Mouse (Mus musculus): ENCODE data around the gene Dock7. TPM values are rescaled to one million over a fixed set of nuclear protein-coding genes. Genes with fewer than 3 reads are reported as not detected.

Dock7 gene
- polyA plus RNA-seq (2017; shearing (Covaris generic)) = not detected

- no peak for ATAC-seq
Measured at GRCm38 (mm10) chr4:99120211-99121122, at the start of gene Dock7. TSS of gene Dock7 (minus strand) at chr4:99120915.

GRCm38 (mm10) chr4:99168869-99169268 is 48.2 kb upstream of the Dock7 start:
- no peak for ATAC-seq

DNA sequence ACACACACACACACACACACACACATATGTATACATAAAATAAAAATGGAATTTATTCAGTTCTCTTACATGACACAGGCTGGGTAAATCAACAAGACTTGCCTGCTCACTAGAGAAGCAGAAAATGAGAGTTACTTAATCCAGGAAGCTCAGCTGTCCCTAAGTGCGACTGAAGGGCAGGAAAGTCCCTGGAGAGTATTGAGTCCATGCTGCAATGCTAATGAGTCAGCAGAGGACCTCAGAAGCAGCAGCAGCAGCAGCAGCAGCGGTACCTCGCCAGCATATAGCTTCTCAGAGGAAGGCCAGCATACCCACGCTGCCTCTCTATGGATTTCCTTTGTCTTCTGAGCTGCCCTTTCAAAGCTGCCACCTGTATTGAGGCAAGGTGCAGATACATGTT is 42.8 kb upstream of the Dock7 start:
- ATAC-seq = no peak

GRCm38 (mm10) chr4:99163001-99163400 is 42.3 kb upstream of the Dock7 start:
- no peak for ATAC-seq

GRCm38 (mm10) chr4:99161457-99161971 is 40.8 kb upstream of the Dock7 start:
- ATAC-seq = no peak

GRCm38 (mm10) chr4:99160899-99161298 is 40.2 kb upstream of the Dock7 start:
- ATAC-seq = no peak

DNA sequence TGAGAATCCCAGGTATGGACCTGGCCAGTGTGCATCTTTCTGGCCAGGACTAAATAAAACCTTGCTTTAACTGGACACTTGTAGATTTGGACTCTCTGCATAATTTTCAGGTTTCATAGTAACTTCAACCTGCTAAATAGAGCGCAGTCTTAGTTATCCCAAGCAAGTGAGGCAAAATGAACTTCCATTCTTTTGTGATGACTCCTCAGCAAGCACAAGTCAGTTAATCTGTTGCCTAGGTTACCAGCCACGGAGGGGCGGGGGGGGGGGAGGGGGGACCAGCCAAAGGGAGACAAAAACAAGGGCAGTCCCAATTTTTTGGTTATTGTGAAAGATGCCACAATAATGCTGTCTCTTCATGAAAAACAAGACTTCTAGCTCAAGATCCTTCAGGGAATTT is 39.7 kb upstream of the Dock7 start:
- no peak for ATAC-seq

DNA sequence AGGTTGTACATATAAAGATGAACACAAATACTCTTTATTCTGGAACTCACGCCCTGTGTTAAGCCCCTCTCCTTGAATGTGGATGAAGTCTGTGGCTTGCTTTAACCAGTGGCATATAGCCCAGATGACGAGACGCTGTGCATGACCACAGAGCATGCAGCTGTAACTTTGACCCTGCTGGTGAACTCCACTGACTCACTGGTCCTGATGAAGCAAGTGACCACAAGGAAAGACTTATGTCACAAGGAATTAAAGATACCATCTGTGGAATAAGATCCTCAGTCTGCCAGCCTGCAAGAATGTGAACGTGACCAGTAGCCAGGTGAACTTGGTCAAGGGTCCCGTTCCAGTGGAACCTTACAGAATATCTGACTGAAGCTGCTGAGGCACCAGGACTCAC is 37.8 kb upstream of the Dock7 start:
- no peak for ATAC-seq

DNA sequence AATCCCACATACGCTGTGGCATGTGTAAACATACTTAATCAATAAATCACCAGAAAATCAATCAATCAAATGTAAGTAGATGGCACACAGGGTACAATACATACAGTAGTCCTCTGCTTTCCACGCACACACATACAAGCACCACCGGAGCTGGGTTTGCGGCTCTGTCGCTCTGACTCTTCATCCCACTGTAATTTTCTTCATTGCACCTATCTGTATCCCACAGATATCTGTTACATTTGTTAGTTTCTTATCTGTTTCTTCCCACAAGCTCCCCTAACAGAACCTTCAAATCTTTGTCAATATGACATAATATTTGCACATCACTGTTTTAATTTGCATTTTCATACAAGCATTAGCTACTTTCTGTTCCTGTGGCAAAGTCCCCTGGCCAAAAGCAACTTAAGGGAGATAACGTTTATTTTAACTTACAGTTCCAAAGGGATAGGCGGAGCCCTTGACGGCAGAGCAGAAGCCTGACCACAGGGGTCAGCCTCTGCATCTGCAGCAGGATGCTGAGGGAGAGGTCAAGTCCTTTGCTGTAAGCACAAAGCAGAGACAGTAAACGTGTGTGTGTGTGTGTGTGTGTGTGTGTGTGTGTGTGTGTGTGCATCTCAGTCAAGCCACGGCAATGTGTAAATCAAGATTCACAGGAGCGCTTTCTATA is 36.1 kb upstream of the Dock7 start:
- no peak for ATAC-seq

- no peak for ATAC-seq
Measured at GRCm38 (mm10) chr4:99151885-99152558, 31.3 kb upstream of the Dock7 start.

DNA sequence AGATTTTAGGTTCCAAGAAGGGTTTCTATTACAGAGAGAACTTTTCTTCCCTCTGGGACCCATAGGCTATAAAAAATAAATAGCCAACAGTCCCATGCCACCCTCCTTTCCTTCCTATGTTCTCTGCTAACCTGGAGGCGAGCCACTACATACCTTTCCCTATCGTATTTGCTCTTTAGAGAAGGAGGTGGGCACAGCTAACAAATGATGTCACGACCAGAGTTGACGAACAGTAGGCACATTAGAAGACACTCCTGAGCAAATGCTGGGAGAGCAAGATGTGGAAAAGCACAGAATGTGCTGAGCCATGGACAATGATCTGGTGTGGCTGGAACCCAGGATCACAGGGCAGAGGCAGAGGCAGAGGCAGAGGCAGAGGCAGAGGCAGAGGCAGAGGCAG is 30.7 kb upstream of the Dock7 start:
- ATAC-seq = no peak

- ATAC-seq = no peak
Measured at GRCm38 (mm10) chr4:99143323-99143722, 22.6 kb upstream of the Dock7 start.

DNA sequence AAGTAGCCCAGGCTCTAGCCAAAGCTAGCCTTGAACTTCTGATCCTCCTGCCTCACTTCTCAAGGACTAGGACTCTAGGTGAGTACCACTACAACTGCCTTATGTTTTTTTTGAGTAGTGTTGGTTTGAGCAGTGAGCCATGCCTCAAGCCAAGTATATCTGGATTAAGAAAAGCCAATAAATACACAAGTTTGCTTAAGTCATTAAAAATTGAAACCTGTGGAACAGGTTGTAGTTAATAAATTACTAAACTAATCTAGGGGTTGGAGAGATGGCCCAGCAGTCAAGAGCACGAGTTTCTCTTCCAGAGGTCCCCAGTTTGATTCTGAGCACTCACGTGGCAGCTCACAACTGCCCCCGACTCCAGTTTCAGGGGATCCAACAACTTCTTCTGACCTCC is 20.9 kb upstream of the Dock7 start:
- no peak for ATAC-seq

- no peak for ATAC-seq
Measured at GRCm38 (mm10) chr4:99141171-99141570, 20.5 kb upstream of the Dock7 start.

GRCm38 (mm10) chr4:99137986-99138641 is 17.4 kb upstream of the Dock7 start:
- no peak for ATAC-seq

- no peak for ATAC-seq
Measured at GRCm38 (mm10) chr4:99134522-99134921, 13.8 kb upstream of the Dock7 start.

- no peak for ATAC-seq
Measured at GRCm38 (mm10) chr4:99133326-99133725, 12.6 kb upstream of the Dock7 start.

GRCm38 (mm10) chr4:99132686-99133085 is 12.0 kb upstream of the Dock7 start:
- no peak for ATAC-seq

- no peak for ATAC-seq
Measured at GRCm38 (mm10) chr4:99131227-99131653, 10.5 kb upstream of the Dock7 start.

- ATAC-seq = no peak
Measured at GRCm38 (mm10) chr4:99123546-99123945, 2.8 kb upstream of the Dock7 start.

- ATAC-seq = no peak
Measured at GRCm38 (mm10) chr4:99122786-99123185, 2.1 kb upstream of the Dock7 start.

GRCm38 (mm10) chr4:99122047-99122446 is 1.3 kb upstream of the Dock7 start:
- ATAC-seq = no peak

All from CD4-positive, CD25-positive, alpha-beta regulatory T cell, adult 4 months (primary cell).